Mouse (Mus musculus): Measurements from ENCODE around the gene Pp2d1. TPM values are rescaled to one million over a fixed set of nuclear protein-coding genes. Genes with fewer than 3 reads are reported as not detected.

Pp2d1 gene
- total RNA-seq, 1 experiment = 0.31 TPM

DNA sequence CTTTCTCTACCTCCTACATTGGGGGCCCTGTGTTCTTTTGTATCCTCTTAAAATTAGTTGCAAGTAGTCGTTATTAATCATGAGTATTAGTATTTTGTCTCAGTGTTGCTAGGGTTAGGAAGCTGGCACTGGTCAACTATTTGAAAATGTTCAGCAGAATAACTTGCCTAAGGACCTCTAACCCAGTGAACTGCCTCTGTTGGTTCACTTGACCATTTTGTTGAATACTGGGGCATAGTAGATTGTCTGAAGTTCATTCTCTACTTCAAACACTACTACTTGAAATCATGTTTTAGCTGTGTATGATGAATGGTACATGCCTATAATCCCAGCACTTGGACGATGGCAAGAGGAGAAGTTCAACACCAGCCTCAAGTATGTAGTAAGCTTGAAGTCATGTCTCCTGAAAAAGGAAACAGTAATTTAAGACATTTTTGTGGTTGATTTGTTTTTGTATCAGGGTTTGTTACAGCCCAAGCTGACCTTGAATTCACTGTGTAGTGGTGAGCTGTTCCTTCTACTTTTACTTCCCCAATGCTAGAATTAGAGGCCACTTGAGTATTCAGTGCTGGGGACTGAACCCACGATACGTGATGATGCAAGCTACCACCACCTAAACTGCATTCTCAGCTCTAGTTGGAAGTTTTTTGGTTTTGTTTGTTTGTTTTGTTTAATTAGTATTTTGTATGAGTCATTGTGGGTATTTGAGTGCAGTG is 50.8 kb downstream of the Pp2d1 start:
- no peak overlapping the region for H3K9ac ChIP-seq (ENCODE audit: insufficient read depth, low read depth, low read length, poor library complexity, severe bottlenecking)
- H3K27ac ChIP-seq (ENCODE audit: insufficient read depth, low read depth, low read length, poor library complexity, severe bottlenecking) = no peak overlapping the region
- no peak overlapping the region for H3K4me3 ChIP-seq (ENCODE audit: insufficient read depth in 1 of 2, low read depth in 1 of 2, low read length in 2 of 2, poor library complexity in 1 of 2, severe bottlenecking in 1 of 2)
- no peaks in the 10 kb centered on the region for H3K9me3 ChIP-seq (ENCODE audit: control insufficient read depth, insufficient read depth, low read depth, low read length)
- no peaks in the 10 kb centered on the region for H3K4me1 ChIP-seq (ENCODE audit: control insufficient read depth in 2 of 2, insufficient read depth in 2 of 2, low read length in 2 of 2, poor library complexity in 1 of 2)
- in situ Hi-C loops (cut with MboI; ENCODE audit: low sequenced_read_pairs in 2 of 2, unreplicated experiment in 2 of 2) = no loop called here
- no peak for TF ChIP-seq HCFC1 (IDR thresholded peaks at IDR 0.05; ENCODE audit: borderline replicate concordance, insufficient read depth, low read length)
- no peak for TF ChIP-seq MAFK (IDR thresholded peaks at IDR 0.05; ENCODE audit: insufficient read depth, low read depth, low read length)
- TF ChIP-seq ZC3H11A (IDR thresholded peaks at IDR 0.05; ENCODE audit: borderline replicate concordance, low read depth, low read length) = no peak
- TF ChIP-seq ZNF384 (IDR thresholded peaks at IDR 0.05; ENCODE audit: low read depth, low read length) = no peak
- no peak for TF ChIP-seq CHD2 (IDR thresholded peaks at IDR 0.05; ENCODE audit: low read depth, low read length)
- DNase-seq (ENCODE audit: low read depth, low spot score) = no peak
- H3K36me3 ChIP-seq (ENCODE audit: control insufficient read depth, insufficient read depth, low read length, poor library complexity, severe bottlenecking) = peaks cover 5% of the 10 kb centered on the region

GRCm38 (mm10) chr17:53480433-53480832 is 58.8 kb downstream of the Pp2d1 start:
- TF ChIP-seq ZNF384 (IDR thresholded peaks at IDR 0.05; ENCODE audit: low read depth, low read length) (no peak), CHD2 (IDR thresholded peaks at IDR 0.05; ENCODE audit: low read depth, low read length) (no peak), ZC3H11A (IDR thresholded peaks at IDR 0.05; ENCODE audit: borderline replicate concordance, low read depth, low read length) (no peak), HCFC1 (IDR thresholded peaks at IDR 0.05; ENCODE audit: borderline replicate concordance, insufficient read depth, low read length) (no peak), MAFK (IDR thresholded peaks at IDR 0.05; ENCODE audit: insufficient read depth, low read depth, low read length) (no peak)

GRCm38 (mm10) chr17:53479604-53480041 is 59.6 kb downstream of the Pp2d1 start:
- Histone ChIP-seq H3K27ac (ENCODE audit: insufficient read depth, low read depth, low read length, poor library complexity, severe bottlenecking) (peak overlapping the region; percentile 97), H3K36me3 (ENCODE audit: control insufficient read depth, insufficient read depth, low read length, poor library complexity, severe bottlenecking) (no peaks in the 10 kb centered on the region; the same call in 1 of the 2 replicates), H3K4me1 (ENCODE audit: control insufficient read depth in 2 of 2, insufficient read depth in 2 of 2, low read length in 2 of 2, poor library complexity in 1 of 2) (peaks cover 8 to 11% of the 10 kb centered on the region in 2 experiments; a peak in 3 of 4 replicates), H3K4me3 (ENCODE audit: insufficient read depth in 1 of 2, low read depth in 1 of 2, low read length in 2 of 2, poor library complexity in 1 of 2, severe bottlenecking in 1 of 2) (peak overlapping the region; percentile 80 to 81), H3K9me3 (ENCODE audit: control insufficient read depth, insufficient read depth, low read depth, low read length) (no peaks in the 10 kb centered on the region), H3K9ac (ENCODE audit: insufficient read depth, low read depth, low read length, poor library complexity, severe bottlenecking) (peak overlapping the region; percentile 98)
- peak; percentile 35 for DNase-seq (ENCODE audit: low read depth, low spot score)
- in situ Hi-C loops (cut with MboI; ENCODE audit: low sequenced_read_pairs in 2 of 2, unreplicated experiment in 2 of 2) = no loop called here
- TF ChIP-seq MAFK (IDR thresholded peaks at IDR 0.05; ENCODE audit: insufficient read depth, low read depth, low read length) = no peak
- no peak for TF ChIP-seq CHD2 (IDR thresholded peaks at IDR 0.05; ENCODE audit: low read depth, low read length)
- TF ChIP-seq HCFC1 (IDR thresholded peaks at IDR 0.05; ENCODE audit: borderline replicate concordance, insufficient read depth, low read length) = no peak
- TF ChIP-seq ZC3H11A (IDR thresholded peaks at IDR 0.05; ENCODE audit: borderline replicate concordance, low read depth, low read length) = no peak
- TF ChIP-seq ZNF384 (IDR thresholded peaks at IDR 0.05; ENCODE audit: low read depth, low read length) = no peak

More at GRCm38 (mm10) chr17:53480433-53480832, 58.8 kb downstream of the Pp2d1 start:
- no peak overlapping the region for H3K27ac ChIP-seq (ENCODE audit: insufficient read depth, low read depth, low read length, poor library complexity, severe bottlenecking)
- peaks cover 8 to 11% of the 10 kb centered on the region in 2 experiments; a peak in 3 of 4 replicates for H3K4me1 ChIP-seq (ENCODE audit: control insufficient read depth in 2 of 2, insufficient read depth in 2 of 2, low read length in 2 of 2, poor library complexity in 1 of 2)
- H3K9me3 ChIP-seq (ENCODE audit: control insufficient read depth, insufficient read depth, low read depth, low read length) = no peaks in the 10 kb centered on the region
- H3K36me3 ChIP-seq (ENCODE audit: control insufficient read depth, insufficient read depth, low read length, poor library complexity, severe bottlenecking) = peaks cover 2% of the 10 kb centered on the region; the same call in 1 of the 2 replicates
- DNase-seq (ENCODE audit: low read depth, low spot score) = no peak
- H3K4me3 ChIP-seq (ENCODE audit: insufficient read depth in 1 of 2, low read depth in 1 of 2, low read length in 2 of 2, poor library complexity in 1 of 2, severe bottlenecking in 1 of 2) = peak overlapping the region; percentile 80 to 81
- H3K9ac ChIP-seq (ENCODE audit: insufficient read depth, low read depth, low read length, poor library complexity, severe bottlenecking) = peak overlapping the region; percentile 98; the same call in 1 of the 2 replicates
- in situ Hi-C loops (cut with MboI; ENCODE audit: low sequenced_read_pairs in 2 of 2, unreplicated experiment in 2 of 2) = no loop called here

DNA sequence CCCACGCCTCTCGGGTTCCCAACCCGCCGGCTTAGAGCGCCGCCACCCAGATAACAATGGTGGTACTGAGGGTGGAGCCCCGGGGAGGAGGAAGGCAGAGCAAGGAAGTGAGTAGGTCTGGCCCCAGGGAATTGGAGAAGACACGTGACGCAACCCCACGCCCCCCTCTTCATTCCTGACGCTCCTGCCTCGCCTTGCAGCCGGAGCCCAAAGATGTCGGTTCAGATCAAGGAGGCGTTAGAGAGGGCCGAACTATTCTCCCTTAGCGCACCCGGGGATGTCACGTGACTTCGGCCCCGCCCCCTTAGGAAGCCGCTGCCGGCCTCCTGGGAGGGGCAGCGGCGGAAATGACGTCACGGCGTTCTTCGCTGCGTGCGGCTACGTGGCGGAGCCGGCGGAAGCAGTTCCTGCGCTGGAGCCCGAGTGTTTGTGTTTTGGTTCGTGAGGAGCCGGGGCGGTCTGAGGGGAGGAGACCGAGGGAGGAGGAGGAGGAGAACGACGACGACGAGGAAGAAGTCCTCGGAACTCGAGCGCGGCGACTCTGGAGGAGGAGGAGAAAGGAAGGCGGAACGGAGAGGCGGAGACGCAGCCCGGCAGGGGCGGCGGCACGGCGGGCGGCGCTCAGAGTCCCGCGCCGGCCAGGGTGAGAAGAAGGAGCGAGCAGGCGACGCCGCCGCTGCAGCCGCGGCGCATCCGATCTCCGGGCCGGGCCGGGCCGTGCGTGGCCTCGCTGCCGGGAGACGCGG is 60.2 kb downstream of the Pp2d1 start, which contains the start of gene Rab5a:
Gene Rab5a, plus strand, starts transcription at position 377 of the 746 bp plus-strand sequence.
- peak within 1 kb of the TSS; percentile 98 for H3K9ac ChIP-seq (ENCODE audit: insufficient read depth, low read depth, low read length, poor library complexity, severe bottlenecking)
- in situ Hi-C loops (cut with MboI; ENCODE audit: low sequenced_read_pairs in 2 of 2, unreplicated experiment in 2 of 2) = no loop called here
- peaks cover 8 to 11% of the 10 kb centered on the region in 2 experiments; a peak in 3 of 4 replicates for H3K4me1 ChIP-seq (ENCODE audit: control insufficient read depth in 2 of 2, insufficient read depth in 2 of 2, low read length in 2 of 2, poor library complexity in 1 of 2)
- no peaks in the 10 kb centered on the region for H3K9me3 ChIP-seq (ENCODE audit: control insufficient read depth, insufficient read depth, low read depth, low read length)
- H3K4me3 ChIP-seq (ENCODE audit: insufficient read depth in 1 of 2, low read depth in 1 of 2, low read length in 2 of 2, poor library complexity in 1 of 2, severe bottlenecking in 1 of 2) = peak within 1 kb of the TSS; percentile 88 to 94
- peak; percentile 99 for DNase-seq (ENCODE audit: low read depth, low spot score)
- H3K27ac ChIP-seq (ENCODE audit: insufficient read depth, low read depth, low read length, poor library complexity, severe bottlenecking) = peak within 1 kb of the TSS; percentile 97
- TF ChIP-seq CHD2 (IDR thresholded peaks at IDR 0.05; ENCODE audit: low read depth, low read length) = no peak
- TF ChIP-seq HCFC1 (IDR thresholded peaks at IDR 0.05; ENCODE audit: borderline replicate concordance, insufficient read depth, low read length) = 0 out of 2 replicates have a peak, but pooled peaks have one; percentile 37
- H3K36me3 ChIP-seq (ENCODE audit: control insufficient read depth, insufficient read depth, low read length, poor library complexity, severe bottlenecking) = no peaks in the 10 kb centered on the region

All from ES-E14 (cell line).